Mouse (Mus musculus): ENCODE measurements around the gene Acad12.
A peak's percentile ranks its signal among the peaks of the same experiment; 100 is the strongest.

DNA sequence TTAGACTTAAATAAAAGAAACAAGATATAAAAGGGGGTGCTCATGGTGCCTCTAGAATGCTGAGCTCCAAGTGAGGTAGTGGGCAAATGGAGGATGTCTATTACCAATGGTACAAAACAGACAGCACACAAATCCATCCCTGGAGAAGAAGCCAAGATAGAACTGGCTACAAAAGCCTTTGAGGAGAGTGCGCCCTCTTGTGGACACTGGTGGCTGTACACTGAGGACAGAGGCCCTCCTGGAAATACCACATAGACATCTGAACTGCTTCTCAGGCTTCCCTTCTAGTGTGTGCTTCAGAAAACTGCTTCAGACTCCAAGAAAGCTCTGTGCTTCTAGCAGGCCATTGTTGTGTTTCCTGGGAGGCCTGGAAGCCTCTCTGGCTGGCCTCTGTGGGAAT, 9.1 kb upstream of the Acad12 start:
- TF ChIP-seq CTCF (conservative IDR thresholded peaks at IDR 0.05; ENCODE audit: insufficient read depth, insufficient read length, low read depth, low read length), result peak; percentile 89
- no peak for TF ChIP-seq POLR2A (IDR thresholded peaks at IDR 0.05; ENCODE audit: low read depth, low read length)
